Mouse (Mus musculus) hindbrain, embryonic 15.5 days (tissue): ENCODE measurements around the gene Mcu. TPM values are rescaled to one million over a fixed set of nuclear protein-coding genes. Genes with fewer than 3 reads are reported as not detected.
A peak's percentile ranks its signal among the peaks of the same experiment; 100 is the strongest.

Experiments used
- ATAC-seq: fragments of 200-750 bp; cut with Nextera tagmentation; 2 replicates; pipeline ENCODE4 v1.8.0; 2017; ENCODE audit warnings: low read depth, moderate number of reproducible peaks, moderate TSS enrichment; ENCODE audit not compliant: low FRiP score
- H3K27ac ChIP-seq: fragments of 300-500 bp; sonication (generic); replicated peaks from 2 replicates; pipeline ENCODE4 v1.5.1; 2015; ENCODE audit warnings: mild to moderate bottlenecking, inconsistent platforms
- H3K27me3 ChIP-seq: fragments of 300-500 bp; sonication (generic); 2 replicates; pipeline ENCODE4 v1.6.1; 2015; ENCODE audit warnings: control low read depth, inconsistent platforms
- H3K36me3 ChIP-seq: fragments of 300-500 bp; sonication (generic); 2 replicates; pipeline ENCODE4 v1.6.1; 2015; ENCODE audit warnings: control low read depth, inconsistent platforms
- H3K4me1 ChIP-seq: fragments of 300-500 bp; sonication (generic); replicated peaks from 2 replicates; pipeline ENCODE4 v1.6.1; 2015; ENCODE audit warnings: control low read depth, inconsistent platforms
- H3K4me2 ChIP-seq: fragments of 300-500 bp; sonication (generic); 2 replicates; pipeline ENCODE4 v1.6.1; 2015; ENCODE audit warnings: moderate library complexity, mild to moderate bottlenecking, inconsistent platforms
- H3K4me3 ChIP-seq: fragments of 300-500 bp; sonication (generic); 2 replicates; pipeline ENCODE4 v1.5.1; 2015; ENCODE audit warnings: mild to moderate bottlenecking, inconsistent platforms
- H3K9ac ChIP-seq: fragments of 300-500 bp; sonication (generic); 2 replicates; pipeline ENCODE4 v1.6.1; 2015; ENCODE audit warnings: inconsistent platforms
- H3K9me3 ChIP-seq: fragments of 300-500 bp; sonication (generic); 2 replicates; pipeline ENCODE4 v1.6.1; 2016; ENCODE audit warnings: control low read depth, inconsistent platforms
- WGBS: fragments of 180-500 bp; shearing (Covaris S2); methylation state at CpG from one replicate; pipeline ENCODE4 v1.1.7; 2015; 5-methylcytosine and 5-hydroxymethylcytosine counted together
- polyA plus RNA-seq: library from polyadenylated mRNA; unstranded; fragments of >200 nt; fragmentation: Nextera tagmentation; extraction: Ambion mirVana; gene quantifications from 2 replicates; pipeline ENCODE4 v1.2.1, GENCODE M21; 2015

The Mcu gene
- polyA plus RNA-seq, 1 experiment from 2014 or later = 34.6 TPM

DNA sequence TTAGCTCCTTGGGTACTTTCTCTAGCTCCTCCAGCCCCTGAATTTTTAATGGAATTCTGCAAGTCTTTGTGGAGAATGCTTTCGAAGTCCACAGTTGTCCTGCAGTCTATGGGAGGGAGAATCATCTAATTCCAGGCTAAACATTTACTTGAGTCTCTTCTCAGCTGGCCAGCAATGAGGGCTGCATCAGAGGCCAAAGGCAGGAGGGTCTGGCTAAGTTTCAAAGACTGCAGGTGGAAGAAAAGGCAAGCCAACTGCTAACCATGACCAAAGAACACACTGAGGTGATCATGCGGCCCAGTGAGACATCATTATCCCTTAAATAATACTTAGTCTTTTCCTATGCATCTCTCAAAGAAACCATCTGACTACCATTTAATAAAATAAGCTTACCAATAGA is 95.8 kb downstream of the Mcu start:
- Histone ChIP-seq H3K4me2 (no peak overlapping the region), H3K4me1 (0 out of 2 replicates have a peak, but pooled peaks cover 4% of the 10 kb centered on the region), H3K9me3 (no peaks in the 10 kb centered on the region), H3K36me3 (no peaks in the 10 kb centered on the region), H3K9ac (no peak overlapping the region), H3K27me3 (no peaks in the 10 kb centered on the region), H3K27ac (no peak overlapping the region), H3K4me3 (no peak overlapping the region)
- ATAC-seq = no peak
- 75% methylated on average over 2 of the region's 2 CpGs for WGBS

DNA sequence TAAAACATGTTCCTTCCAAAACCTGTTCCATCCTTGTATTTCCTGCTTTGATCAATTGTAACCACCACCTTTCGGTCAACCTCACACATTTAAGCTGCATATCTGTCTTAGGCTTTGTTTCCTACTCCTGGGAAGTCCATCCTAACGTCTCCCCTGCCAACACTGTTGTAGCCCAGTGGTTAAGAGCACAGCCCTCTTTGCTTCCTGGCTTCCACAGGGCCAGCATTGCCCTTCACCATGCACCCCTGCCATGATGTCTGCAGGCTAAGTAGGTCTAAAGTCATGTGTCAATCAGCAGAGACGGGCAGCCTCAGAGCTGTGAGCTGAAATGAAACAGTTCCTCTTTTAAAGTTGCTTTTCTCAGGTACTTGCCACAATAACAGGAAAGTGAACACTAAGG is 97.1 kb downstream of the Mcu start:
- Histone ChIP-seq H3K9me3 (no peaks in the 10 kb centered on the region), H3K27me3 (no peaks in the 10 kb centered on the region), H3K4me3 (no peak overlapping the region), H3K9ac (no peak overlapping the region), H3K4me1 (0 out of 2 replicates have a peak, but pooled peaks cover 4% of the 10 kb centered on the region), H3K27ac (no peak overlapping the region), H3K36me3 (no peaks in the 10 kb centered on the region), H3K4me2 (no peak overlapping the region)
- ATAC-seq = no peak
- 93% methylated on average over 3 of the region's 3 CpGs for WGBS

DNA sequence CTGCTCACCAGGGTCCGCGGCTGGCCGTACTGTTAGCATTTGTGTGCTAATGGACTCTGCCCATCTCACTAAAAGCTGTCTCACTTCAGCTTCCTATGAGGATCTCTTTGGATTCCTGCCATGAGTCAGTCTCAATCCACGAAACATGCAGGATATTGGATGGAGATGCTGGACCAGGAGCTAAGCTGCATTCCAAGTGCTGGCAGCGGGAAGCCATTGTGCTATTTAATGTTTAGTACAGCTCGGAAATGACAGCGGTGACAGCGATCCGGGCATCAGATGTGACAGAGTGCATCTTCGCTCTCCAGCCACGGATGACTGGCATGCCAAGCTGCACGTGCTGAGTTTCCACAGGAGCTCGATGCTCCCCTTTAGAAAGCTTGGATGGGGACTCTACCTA is 99.3 kb downstream of the Mcu start:
- no peaks in the 10 kb centered on the region for H3K27me3 ChIP-seq
- H3K4me2 ChIP-seq = no peak overlapping the region
- H3K27ac ChIP-seq = no peak overlapping the region
- no peak overlapping the region for H3K4me3 ChIP-seq
- no peaks in the 10 kb centered on the region for H3K9me3 ChIP-seq
- no peaks in the 10 kb centered on the region for H3K36me3 ChIP-seq
- ATAC-seq = no peak
- 67% methylated on average over 13 of the region's 13 CpGs for WGBS
- H3K9ac ChIP-seq = no peak overlapping the region
- H3K4me1 ChIP-seq = 0 out of 2 replicates have a peak, but pooled peaks cover 2% of the 10 kb centered on the region

DNA sequence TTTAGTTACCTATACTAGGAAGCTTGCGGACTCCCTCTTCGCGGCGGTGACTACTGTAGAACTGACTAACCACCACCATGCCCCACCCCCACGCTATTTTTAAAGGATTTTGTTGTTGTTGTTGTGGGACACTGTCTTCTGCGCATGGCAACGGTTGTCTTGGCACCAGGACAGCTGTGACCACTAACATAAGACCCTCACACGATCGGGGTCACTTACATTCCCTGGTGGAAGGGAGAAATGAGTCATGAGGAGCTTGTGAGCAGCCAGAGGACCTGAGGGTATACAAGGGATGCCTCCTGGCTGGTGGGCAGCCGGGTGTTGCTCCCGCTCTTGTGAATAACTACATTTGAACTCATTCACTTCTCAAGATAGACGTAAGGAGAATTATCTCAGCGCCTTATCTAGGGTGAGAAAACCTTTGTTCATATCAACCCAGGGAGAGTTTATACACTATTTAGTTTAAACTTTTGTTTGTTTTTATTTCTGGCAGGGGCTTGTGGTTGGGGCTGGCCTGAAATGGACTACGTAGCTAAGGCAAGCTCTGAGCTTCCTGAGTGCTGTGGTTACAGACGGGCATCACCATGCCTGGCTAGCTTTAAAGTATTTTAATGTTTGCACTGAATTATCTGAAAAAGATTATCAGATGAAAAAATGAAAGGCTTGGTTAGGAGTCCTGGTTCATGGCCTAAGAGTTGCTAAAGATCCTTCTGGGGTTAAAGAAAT is 101.6 kb downstream of the Mcu start:
- no peak overlapping the region for H3K4me3 ChIP-seq
- no peak for ATAC-seq
- no peaks in the 10 kb centered on the region for H3K36me3 ChIP-seq
- H3K9ac ChIP-seq = no peak overlapping the region
- no peaks in the 10 kb centered on the region for H3K9me3 ChIP-seq
- peaks cover 9% of the 10 kb centered on the region for H3K4me1 ChIP-seq
- H3K4me2 ChIP-seq = no peak overlapping the region
- no peak overlapping the region for H3K27ac ChIP-seq
- no peaks in the 10 kb centered on the region for H3K27me3 ChIP-seq
- WGBS = 79% methylated on average over 15 of the region's 15 CpGs

DNA sequence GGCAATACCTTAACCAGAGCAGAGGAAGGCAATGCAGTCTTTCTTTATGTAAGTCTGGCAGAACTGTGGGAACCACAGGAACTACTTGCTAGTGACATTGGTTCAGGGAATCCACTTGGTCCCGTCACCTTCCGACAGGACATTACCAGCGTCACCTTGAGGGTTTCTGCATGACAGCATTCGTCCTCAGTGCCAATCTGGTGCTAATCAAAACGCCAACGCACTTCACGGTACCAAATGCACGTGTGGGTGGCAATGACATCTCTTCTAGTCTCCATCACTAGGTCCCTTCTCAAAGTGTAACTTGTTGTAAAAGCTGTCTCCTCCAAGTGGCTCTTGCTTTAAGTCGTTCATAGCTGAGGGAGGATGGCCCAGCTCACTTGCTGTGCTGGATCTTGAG is 104.3 kb downstream of the Mcu start:
- 86% methylated on average over 9 of the region's 9 CpGs for WGBS
- no peak overlapping the region for H3K27ac ChIP-seq
- no peak for ATAC-seq

DNA sequence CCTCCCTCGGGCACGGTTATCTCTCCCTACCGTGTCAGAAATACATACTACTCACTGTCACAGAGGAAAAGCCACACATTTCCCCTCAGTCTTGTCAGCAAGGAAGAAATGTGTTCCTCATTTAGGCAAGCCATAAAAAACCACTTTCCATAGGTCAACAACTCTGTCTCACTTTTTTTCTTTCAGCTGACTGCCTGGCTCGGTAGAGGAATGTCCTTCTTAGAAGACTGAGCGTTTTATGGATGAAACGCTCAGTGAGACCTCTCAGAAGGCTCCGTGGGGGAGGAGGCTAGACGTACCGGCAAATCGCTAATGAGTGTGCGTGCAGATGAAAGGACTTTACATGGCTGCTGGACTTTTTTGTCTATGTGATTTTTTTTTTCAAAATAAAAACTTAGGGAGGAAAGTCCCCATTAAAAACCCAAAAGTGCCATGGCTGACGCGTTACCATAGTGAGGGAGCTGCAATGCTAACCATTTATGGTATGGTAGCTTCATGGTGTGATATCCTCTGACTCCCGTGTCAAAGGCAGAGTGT is 105.0 kb downstream of the Mcu start:
- no peak for ATAC-seq
- 33% methylated on average over 14 of the region's 14 CpGs for WGBS
- Histone ChIP-seq H3K4me1 (peaks cover 9% of the 10 kb centered on the region), H3K4me3 (no peak overlapping the region), H3K9me3 (no peaks in the 10 kb centered on the region), H3K4me2 (0 out of 2 replicates have a peak overlapping the region, but pooled peaks have one; percentile 1), H3K27ac (no peak overlapping the region), H3K9ac (no peak overlapping the region), H3K27me3 (no peaks in the 10 kb centered on the region), H3K36me3 (no peaks in the 10 kb centered on the region)

More for the DNA sequence above, 104.3 kb downstream of the Mcu start:
- Histone ChIP-seq H3K4me1 (peaks cover 9% of the 10 kb centered on the region), H3K9me3 (no peaks in the 10 kb centered on the region), H3K9ac (no peak overlapping the region), H3K4me3 (no peak overlapping the region), H3K36me3 (no peaks in the 10 kb centered on the region), H3K4me2 (no peak overlapping the region), H3K27me3 (no peaks in the 10 kb centered on the region)

DNA sequence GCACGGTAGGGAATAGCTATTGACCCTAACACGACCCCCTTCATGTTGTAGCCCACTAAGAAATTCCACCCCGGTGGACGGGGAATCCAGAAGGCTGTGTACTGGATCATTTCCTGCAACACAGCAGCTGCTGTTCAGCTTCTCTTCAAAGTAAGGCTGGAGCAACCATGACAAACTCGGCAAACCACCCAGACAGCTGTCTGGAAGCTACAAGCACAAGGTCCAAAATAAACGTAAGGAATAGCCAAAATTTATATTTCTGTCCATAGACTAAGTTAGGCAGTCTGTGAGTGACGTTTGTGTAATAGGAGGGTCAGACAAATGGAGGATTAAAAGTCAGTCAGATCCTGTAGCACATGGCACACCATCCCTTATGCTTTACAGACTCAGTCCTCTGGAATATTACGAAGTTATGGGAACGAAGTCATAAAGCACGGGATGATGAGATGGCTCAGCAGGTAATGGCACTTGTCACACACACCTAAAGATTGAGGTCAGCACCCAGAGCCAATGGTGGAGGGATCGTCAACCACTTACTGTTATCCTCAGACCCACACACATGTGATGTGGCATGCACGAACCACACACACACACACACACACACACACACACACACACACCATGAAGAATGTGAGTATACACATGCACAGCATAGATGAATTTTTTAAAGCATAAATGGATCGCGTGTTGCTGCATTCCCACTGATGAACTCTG is 105.6 kb downstream of the Mcu start:
- WGBS = 70% methylated on average over 14 of the region's 14 CpGs
- Histone ChIP-seq H3K27ac (no peak overlapping the region), H3K27me3 (no peaks in the 10 kb centered on the region), H3K4me3 (no peak overlapping the region), H3K4me1 (peaks cover 9% of the 10 kb centered on the region), H3K36me3 (no peaks in the 10 kb centered on the region), H3K4me2 (no peak overlapping the region), H3K9ac (no peak overlapping the region), H3K9me3 (no peaks in the 10 kb centered on the region)
- ATAC-seq = no peak

DNA sequence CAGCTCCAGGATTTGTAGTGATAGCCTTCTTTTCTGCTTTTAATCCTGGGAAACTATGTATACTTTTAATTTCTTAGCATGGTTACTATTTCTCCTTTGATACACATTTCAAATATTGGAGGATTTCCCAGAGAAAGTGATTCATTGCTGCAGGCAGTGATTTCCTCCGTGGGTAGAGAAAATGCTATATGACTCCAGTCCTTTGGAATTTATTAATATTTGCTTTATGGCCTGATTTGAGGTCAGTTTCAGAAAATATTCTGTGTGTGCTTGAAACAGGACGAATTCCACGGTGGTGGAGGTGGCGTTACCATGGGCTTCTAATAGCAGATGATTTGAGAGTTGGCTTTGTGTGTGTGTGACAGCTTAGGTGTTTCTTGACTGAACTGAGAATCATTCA is 107.3 kb downstream of the Mcu start:
- Histone ChIP-seq H3K9ac (no peak overlapping the region), H3K4me3 (no peak overlapping the region), H3K27ac (no peak overlapping the region), H3K4me2 (no peak overlapping the region), H3K9me3 (no peaks in the 10 kb centered on the region), H3K36me3 (no peaks in the 10 kb centered on the region), H3K4me1 (peaks cover 12% of the 10 kb centered on the region), H3K27me3 (no peaks in the 10 kb centered on the region)
- ATAC-seq = no peak
- 80% methylated on average over 4 of the region's 4 CpGs for WGBS

DNA sequence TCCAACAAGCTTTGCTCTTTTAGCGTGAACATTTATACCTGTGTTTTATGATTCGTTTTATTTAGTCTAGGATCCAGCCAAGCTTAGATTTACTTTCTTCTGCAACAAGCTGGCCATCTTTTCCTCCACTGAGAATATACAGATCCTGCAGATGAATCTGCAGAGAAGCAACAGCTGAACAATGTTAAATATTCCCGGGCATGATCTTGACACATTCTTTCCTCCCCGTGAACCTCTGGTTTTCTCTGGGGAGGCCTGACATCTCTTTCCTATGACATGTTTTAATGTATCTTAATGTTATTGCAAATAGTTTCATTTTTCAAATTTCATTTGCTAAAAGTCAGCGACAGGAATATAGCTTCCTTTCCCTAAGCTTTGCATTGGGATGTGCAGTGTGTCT is 109.8 kb downstream of the Mcu start:
- no peaks in the 10 kb centered on the region for H3K9me3 ChIP-seq
- H3K4me1 ChIP-seq = peaks cover 17% of the 10 kb centered on the region
- H3K27me3 ChIP-seq = no peaks in the 10 kb centered on the region
- no peak overlapping the region for H3K27ac ChIP-seq
- H3K9ac ChIP-seq = no peak overlapping the region
- 76% methylated on average over 5 of the region's 5 CpGs for WGBS
- H3K4me3 ChIP-seq = no peak overlapping the region
- H3K36me3 ChIP-seq = no peaks in the 10 kb centered on the region
- no peak for ATAC-seq
- no peak overlapping the region for H3K4me2 ChIP-seq

DNA sequence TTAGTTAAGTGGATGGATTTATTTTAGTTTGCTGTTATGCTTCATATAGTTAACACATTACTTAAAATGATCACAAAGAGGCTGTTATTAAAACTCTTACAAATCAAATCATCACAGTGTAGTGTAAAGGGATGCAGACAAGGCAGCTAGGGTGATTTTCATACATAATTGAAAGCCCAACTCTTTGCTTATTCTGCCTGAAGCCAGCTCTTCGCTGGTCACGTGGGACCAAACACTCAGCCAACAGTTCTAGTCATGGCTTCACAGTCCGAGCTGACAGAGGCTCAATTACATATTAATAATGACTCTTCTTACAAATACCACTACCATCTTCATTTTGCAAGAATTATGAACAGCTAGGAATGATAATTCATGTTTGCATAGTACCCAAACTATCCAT is 112.2 kb downstream of the Mcu start:
- Histone ChIP-seq H3K4me1 (peaks cover 12% of the 10 kb centered on the region), H3K27ac (no peak overlapping the region), H3K9me3 (no peaks in the 10 kb centered on the region), H3K4me2 (peak overlapping the region; percentile 51; the same call in 1 of the 2 replicates), H3K27me3 (no peaks in the 10 kb centered on the region), H3K9ac (no peak overlapping the region), H3K36me3 (no peaks in the 10 kb centered on the region), H3K4me3 (no peak overlapping the region)
- ATAC-seq = peak; percentile 28; the same call in 1 of the 2 replicates
- 39% methylated on average over 3 of the region's 3 CpGs for WGBS

DNA sequence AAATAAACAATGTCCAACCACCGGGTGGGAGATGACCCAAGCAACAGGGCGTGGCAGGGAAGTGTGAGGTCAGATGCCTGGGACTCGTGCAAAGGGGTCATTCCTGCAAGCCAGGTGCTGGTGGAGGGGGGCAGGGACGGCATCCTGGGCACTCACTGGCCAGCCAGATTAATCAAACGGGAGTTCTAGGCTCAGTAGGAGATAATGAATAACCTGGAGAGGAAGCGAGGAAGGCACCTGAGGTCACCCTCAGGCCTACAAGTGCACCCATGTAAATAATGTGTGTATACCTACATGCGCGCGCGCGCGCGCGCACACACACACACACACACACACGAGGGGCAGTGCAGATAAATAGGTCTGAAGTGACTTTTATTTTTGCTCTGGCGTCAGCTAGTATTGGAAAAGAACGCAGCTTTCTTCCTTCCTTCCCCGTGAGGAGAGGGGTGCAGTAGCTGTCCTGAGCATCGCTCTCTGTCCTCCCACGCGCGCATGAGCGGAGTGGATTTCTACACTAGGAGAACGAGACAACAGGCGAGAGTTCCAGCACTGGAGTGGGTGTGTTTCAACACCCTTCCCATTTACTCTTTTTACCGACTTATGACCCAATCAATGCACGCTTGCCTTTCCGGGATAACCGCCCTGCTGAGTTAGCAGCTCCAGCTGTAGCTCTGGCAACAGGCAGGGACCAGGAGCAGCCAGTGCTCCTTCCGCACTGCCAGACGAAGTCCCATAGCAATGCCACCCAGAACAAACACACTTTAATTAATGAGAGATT is 112.9 kb downstream of the Mcu start:
- 45% methylated on average over 31 of the region's 31 CpGs for WGBS
- no peaks in the 10 kb centered on the region for H3K36me3 ChIP-seq
- H3K9me3 ChIP-seq = no peaks in the 10 kb centered on the region
- H3K27ac ChIP-seq = no peak overlapping the region
- 0 out of 2 replicates have a peak overlapping the region, but pooled peaks have one; percentile 22 for H3K9ac ChIP-seq
- H3K4me1 ChIP-seq = peaks cover 12% of the 10 kb centered on the region
- ATAC-seq = peak; percentile 63
- H3K27me3 ChIP-seq = no peaks in the 10 kb centered on the region
- H3K4me3 ChIP-seq = peak overlapping the region; percentile 24
- H3K4me2 ChIP-seq = peak overlapping the region; percentile 51

DNA sequence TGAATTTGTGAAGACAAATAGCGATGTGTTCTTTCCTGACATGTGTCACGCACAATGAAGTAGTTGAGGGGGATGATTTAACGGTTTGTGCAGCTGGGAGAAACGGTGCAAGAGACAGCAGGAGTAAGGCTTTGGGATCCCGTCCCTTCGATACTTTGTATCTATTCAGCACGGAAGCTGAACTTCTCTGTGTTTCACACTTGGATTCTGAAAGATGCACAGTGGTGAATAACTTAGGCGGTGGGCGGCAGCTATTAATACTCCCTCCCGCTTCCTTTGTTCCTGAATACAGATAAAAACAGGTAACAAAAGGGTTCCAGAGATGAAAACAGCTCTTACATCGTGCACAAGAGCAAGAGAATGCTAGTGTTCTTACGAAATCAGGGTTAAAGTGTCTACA is 114.1 kb downstream of the Mcu start:
- Histone ChIP-seq H3K27me3 (no peaks in the 10 kb centered on the region), H3K9ac (no peak overlapping the region), H3K4me1 (peaks cover 12% of the 10 kb centered on the region), H3K9me3 (no peaks in the 10 kb centered on the region), H3K4me2 (no peak overlapping the region), H3K27ac (no peak overlapping the region), H3K36me3 (no peaks in the 10 kb centered on the region), H3K4me3 (no peak overlapping the region)
- ATAC-seq = no peak
- WGBS = 62% methylated on average over 12 of the region's 12 CpGs
